Mouse (Mus musculus): ENCODE data around the gene Disp2.

Disp2 gene

DNA sequence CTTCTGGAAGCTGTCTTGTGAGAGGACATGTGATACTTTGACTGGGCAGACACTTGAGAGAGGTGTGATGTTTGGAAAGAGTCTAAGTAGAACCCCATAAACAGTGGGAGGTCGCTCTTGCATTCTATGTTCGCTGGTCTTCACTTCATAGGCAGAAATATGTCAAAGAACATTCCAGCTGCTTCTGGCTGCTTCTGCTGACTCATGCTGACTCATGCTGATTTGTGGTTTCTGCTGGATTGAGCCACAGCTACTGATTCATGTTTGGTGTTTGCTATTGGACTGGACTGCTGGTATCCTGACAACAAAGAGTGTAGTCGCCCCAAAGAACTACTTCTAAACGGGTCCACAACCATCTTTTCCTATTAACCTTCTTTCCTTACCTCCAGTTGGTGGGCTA lies 62.3 kb downstream of the Disp2 start:
- no peak for DNase-seq (ENCODE audit: low spot score)

DNA sequence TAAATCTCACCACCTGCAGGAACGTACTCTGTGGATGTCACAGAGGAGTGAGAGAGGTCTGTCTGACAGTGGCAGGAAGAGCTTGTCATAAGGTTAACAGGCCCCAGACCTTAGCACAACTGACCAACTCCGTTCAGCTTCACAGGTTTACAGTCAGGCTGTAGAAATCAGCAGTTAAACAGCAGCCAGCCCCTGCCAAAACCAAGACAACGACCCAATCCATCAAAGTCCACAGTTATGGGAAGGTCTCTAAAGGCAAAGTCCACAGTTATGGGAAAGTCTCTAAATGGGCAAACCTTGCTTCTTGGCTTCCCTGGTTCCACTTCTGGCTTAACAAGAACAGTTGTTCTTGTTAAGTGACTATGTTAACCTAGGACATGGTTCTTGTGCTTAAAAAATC lies 64.9 kb downstream of the Disp2 start:
- DNase-seq (ENCODE audit: low spot score) = no peak

DNA sequence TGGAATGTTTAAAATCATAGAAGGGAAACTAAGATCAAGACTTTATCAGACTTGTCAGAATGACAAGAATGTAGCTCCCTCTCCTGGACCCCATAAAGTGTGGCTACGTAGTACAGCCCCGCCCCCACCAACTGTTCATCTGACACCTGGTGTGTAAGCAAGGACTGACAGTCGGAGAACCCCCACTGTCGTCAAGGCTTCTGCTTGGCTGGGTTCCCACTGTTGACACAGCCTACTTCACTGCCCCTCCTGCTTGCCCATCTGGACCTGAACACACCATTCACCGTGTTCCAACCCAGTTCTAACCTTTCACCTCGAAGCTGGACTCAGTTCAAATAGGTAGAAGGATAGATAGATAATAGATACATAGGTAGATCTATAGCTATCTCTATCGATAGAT lies 66.7 kb downstream of the Disp2 start:
- no peak for DNase-seq (ENCODE audit: low spot score)

DNA sequence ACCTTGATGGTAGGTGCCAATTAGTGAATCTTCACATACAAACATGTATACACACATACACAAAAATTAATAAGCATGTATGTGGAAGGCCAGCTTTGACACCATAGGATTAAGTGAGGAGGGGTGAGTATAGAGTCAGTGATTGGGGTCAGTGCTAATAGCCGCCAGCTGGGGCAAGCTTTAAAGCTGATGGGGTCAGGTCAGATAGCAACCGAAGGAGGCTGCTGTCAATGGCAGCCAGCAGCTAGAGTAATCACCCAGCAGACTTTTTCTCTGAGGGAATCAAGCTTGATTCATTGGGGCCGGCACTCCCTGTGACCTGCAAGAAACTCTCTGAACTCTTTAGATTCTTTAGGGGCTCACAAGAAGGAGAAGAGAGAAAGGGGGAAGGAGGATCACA lies 72.2 kb downstream of the Disp2 start:
- no peak for DNase-seq (ENCODE audit: low spot score)
